Mouse (Mus musculus): ENCODE data around the gene 4930568D16Rik.

Gene 4930568D16Rik

GRCm38 (mm10) chr2:35345984-35346383 lies 21.5 kb downstream of the 4930568D16Rik start:
- DNase-seq (ENCODE audit: extremely low read depth, low read depth) = no peak

GRCm38 (mm10) chr2:35342605-35343004 lies 24.9 kb downstream of the 4930568D16Rik start:
- no peak for DNase-seq (ENCODE audit: extremely low read depth, low read depth)

- no peak for DNase-seq (ENCODE audit: extremely low read depth, low read depth)
Measured at GRCm38 (mm10) chr2:35338707-35339106, 28.8 kb downstream of the 4930568D16Rik start.

- DNase-seq (ENCODE audit: extremely low read depth, low read depth) = no peak
Measured at GRCm38 (mm10) chr2:35338036-35338435, 29.5 kb downstream of the 4930568D16Rik start.

- no peak for DNase-seq (ENCODE audit: extremely low read depth, low read depth)
Measured at GRCm38 (mm10) chr2:35337419-35337818, 30.1 kb downstream of the 4930568D16Rik start.

GRCm38 (mm10) chr2:35336388-35337280 lies 30.9 kb downstream of the 4930568D16Rik start, which contains the start of gene Stom:
TSS of gene Stom (minus strand) at chr2:35336976.
- DNase-seq (ENCODE audit: extremely low read depth, low read depth) = peak; percentile 92

GRCm38 (mm10) chr2:35335620-35336019 lies 31.9 kb downstream of the 4930568D16Rik start:
- no peak for DNase-seq (ENCODE audit: extremely low read depth, low read depth)

GRCm38 (mm10) chr2:35333670-35334069 lies 33.9 kb downstream of the 4930568D16Rik start:
- no peak for DNase-seq (ENCODE audit: extremely low read depth, low read depth)

- no peak for DNase-seq (ENCODE audit: extremely low read depth, low read depth)
Measured at GRCm38 (mm10) chr2:35331205-35331604, 36.3 kb downstream of the 4930568D16Rik start.

GRCm38 (mm10) chr2:35329061-35329460 lies 38.5 kb downstream of the 4930568D16Rik start:
- DNase-seq (ENCODE audit: extremely low read depth, low read depth) = no peak

- no peak for DNase-seq (ENCODE audit: extremely low read depth, low read depth)
Measured at GRCm38 (mm10) chr2:35328064-35328792, 39.3 kb downstream of the 4930568D16Rik start.

- DNase-seq (ENCODE audit: extremely low read depth, low read depth) = peak; percentile 76
Measured at GRCm38 (mm10) chr2:35327583-35327982, 39.9 kb downstream of the 4930568D16Rik start.

- DNase-seq (ENCODE audit: extremely low read depth, low read depth) = no peak
Measured at GRCm38 (mm10) chr2:35326931-35327330, 40.6 kb downstream of the 4930568D16Rik start.

GRCm38 (mm10) chr2:35325930-35326329 lies 41.6 kb downstream of the 4930568D16Rik start:
- DNase-seq (ENCODE audit: extremely low read depth, low read depth) = no peak

- DNase-seq (ENCODE audit: extremely low read depth, low read depth) = no peak
Measured at GRCm38 (mm10) chr2:35322404-35323164, 44.9 kb downstream of the 4930568D16Rik start.

- no peak for DNase-seq (ENCODE audit: extremely low read depth, low read depth)
Measured at GRCm38 (mm10) chr2:35320399-35320798, 47.1 kb downstream of the 4930568D16Rik start.

- no peak for DNase-seq (ENCODE audit: extremely low read depth, low read depth)
Measured at GRCm38 (mm10) chr2:35318405-35318804, 49.1 kb downstream of the 4930568D16Rik start.

GRCm38 (mm10) chr2:35317604-35318003 lies 49.9 kb downstream of the 4930568D16Rik start:
- no peak for DNase-seq (ENCODE audit: extremely low read depth, low read depth)

GRCm38 (mm10) chr2:35314300-35314699 lies 53.2 kb downstream of the 4930568D16Rik start:
- DNase-seq (ENCODE audit: extremely low read depth, low read depth) = no peak

GRCm38 (mm10) chr2:35309906-35310493 lies 57.5 kb downstream of the 4930568D16Rik start:
- no peak for DNase-seq (ENCODE audit: extremely low read depth, low read depth)

- DNase-seq (ENCODE audit: extremely low read depth, low read depth) = no peak
Measured at GRCm38 (mm10) chr2:35308166-35308565, 59.4 kb downstream of the 4930568D16Rik start.

All from MEL-GATA-1-ER (cell line).